Mouse (Mus musculus) G1E (cell line): Measurements from ENCODE around the gene Vdr. TPM values are rescaled to one million over a fixed set of nuclear protein-coding genes. Genes with fewer than 3 reads are reported as not detected.

Source experiments
- ATAC-seq: 2 replicates; pipeline ENCODE4 v1.8.0; 2016; ENCODE audit warnings: mild to moderate bottlenecking; ENCODE audit not compliant: insufficient number of reproducible peaks, poor library complexity, low FRiP score, severe bottlenecking; ENCODE audit errors: extremely low read depth
- DNase-seq: peaks from one replicate; pipeline ENCODE4 v3.0.0; 2012; ENCODE audit warnings: low spot score
- H3K27me3 ChIP-seq: 2 replicates; pipeline ENCODE4 v1.6.1; 2012; ENCODE audit warnings: mild to moderate bottlenecking, low read length, inconsistent platforms; ENCODE audit not compliant: insufficient read depth
- H3K36me3 ChIP-seq: replicated peaks from 2 replicates; pipeline ENCODE3; 2012; ENCODE audit warnings: mild to moderate bottlenecking, inconsistent platforms
- H3K4me1 ChIP-seq: 2 replicates; pipeline ENCODE4 v1.6.1; 2012; ENCODE audit warnings: low read depth, low read length, inconsistent platforms, mixed read lengths; ENCODE audit not compliant: insufficient read depth
- H3K4me3 ChIP-seq: 2 replicates; pipeline ENCODE4 v1.5.1; 2012; ENCODE audit warnings: low read depth, mild to moderate bottlenecking, inconsistent platforms, low read length, moderate library complexity, mixed read lengths
- H3K9me3 ChIP-seq: replicated peaks from 2 replicates; pipeline ENCODE4 v1.6.1; 2012; ENCODE audit warnings: inconsistent platforms
- CTCF ChIP-seq: IDR thresholded peaks from 2 replicates; pipeline ENCODE4 v1.5.1; 2012; ENCODE audit warnings: low read depth, low read length, inconsistent platforms, mixed read lengths
- GATA1 ChIP-seq: IDR thresholded peaks from 2 replicates; pipeline ENCODE4 v1.6.1; 2012; ENCODE audit warnings: borderline replicate concordance, low read length, inconsistent platforms, mixed read lengths
- GATA2 ChIP-seq: IDR thresholded peaks from 2 replicates; pipeline ENCODE4 v1.6.1; 2012; ENCODE audit warnings: low read depth, low read length, inconsistent platforms, borderline replicate concordance
- POLR2AphosphoS5 ChIP-seq: IDR thresholded peaks from 2 replicates; pipeline ENCODE4 v1.6.1; 2012; ENCODE audit warnings: low read depth, low read length, inconsistent platforms; ENCODE audit not compliant: insufficient replicate concordance
- TAL1 ChIP-seq: conservative IDR thresholded peaks from 2 replicates; pipeline ENCODE4 v1.6.1; 2012; ENCODE audit warnings: low read depth, low read length, inconsistent platforms, mixed read lengths
- polyA plus RNA-seq: library from polyadenylated mRNA; stranded (reverse); fragments of >175 nt; gene quantifications from 2 replicates; pipeline ENCODE4 v1.2.3, GENCODE M21; 2012
- total RNA-seq, 2 experiments: library from RNA; stranded (forward) in 1 of 2; stranded (reverse) in 1 of 2; fragments of 200-1000 nt in 1 of 2; fragments of >200 nt in 1 of 2; fragmentation: Nextera tagmentation in 1 of 2; gene quantifications; 2 replicates each; pipeline ENCODE4 v1.2.3; 2014 to 2017

The Vdr gene
- total and polyA plus RNA-seq, 3 experiments, result 0.09 to 0.45 (median 0.33) TPM

DNA sequence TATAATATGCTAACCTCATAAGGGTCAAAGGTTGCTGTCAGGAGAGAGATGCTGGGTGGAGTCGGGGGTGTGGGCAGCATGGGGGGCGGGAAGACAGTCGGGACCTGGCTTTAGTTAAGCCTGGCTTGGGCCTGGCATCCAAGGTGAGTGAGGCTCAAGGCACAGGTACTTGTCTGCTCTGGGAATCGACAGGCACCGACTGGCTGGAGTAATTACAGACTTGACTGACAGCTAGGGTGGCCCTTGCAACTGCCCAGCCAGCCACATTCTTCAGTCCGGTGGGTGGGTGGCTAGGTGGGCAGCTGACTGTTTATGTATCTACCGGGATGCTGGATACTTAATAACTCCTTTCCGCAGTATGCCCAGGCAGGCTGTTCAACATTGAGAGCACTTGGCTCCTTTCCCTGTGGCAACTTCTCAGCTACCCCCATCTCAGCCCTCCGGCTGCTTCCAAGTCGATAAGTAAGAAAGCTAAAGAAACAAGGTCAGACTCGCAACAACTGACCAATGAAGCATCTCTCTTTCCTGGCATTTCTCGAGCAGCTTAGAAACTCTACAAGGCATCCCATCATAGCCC lies 10.0 kb downstream of the Vdr start:
- TF ChIP-seq GATA1 (no peak), POLR2AphosphoS5 (no peak)
- H3K4me3 ChIP-seq, result no peak overlapping the region
- H3K9me3 ChIP-seq, result no peaks in the 10 kb centered on the region
- H3K4me1 ChIP-seq, result 0 out of 2 replicates have a peak, but pooled peaks cover 2% of the 10 kb centered on the region
- no peaks in the 10 kb centered on the region for H3K36me3 ChIP-seq
- DNase-seq (no peak), ATAC-seq (no peak)
- H3K27me3 ChIP-seq, result peaks cover 45% of the 10 kb centered on the region

DNA sequence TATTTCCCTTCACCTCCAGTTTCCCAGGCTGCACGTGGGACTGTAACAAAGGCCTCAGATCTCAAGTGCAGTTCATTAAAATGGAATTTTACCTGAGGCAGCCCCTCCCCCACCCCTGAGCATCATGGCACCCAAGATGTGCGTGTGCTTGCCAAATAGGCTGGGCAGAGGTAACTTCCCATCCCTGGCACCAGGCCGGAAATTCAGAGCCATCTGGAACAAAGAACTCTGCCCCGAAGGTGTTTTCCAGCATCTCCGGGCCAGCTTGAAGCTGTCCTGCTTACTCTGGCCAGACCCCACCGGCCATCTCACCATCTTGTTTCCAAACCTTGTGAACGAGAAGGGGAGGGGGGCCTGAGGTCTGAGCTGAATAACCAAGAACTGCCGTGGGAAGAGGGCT lies 10.7 kb downstream of the Vdr start:
- H3K4me3 ChIP-seq, result no peak overlapping the region
- 0 out of 2 replicates have a peak, but pooled peaks cover 2% of the 10 kb centered on the region for H3K4me1 ChIP-seq
- H3K36me3 ChIP-seq, result no peaks in the 10 kb centered on the region
- TF ChIP-seq GATA1 (no peak), POLR2AphosphoS5 (no peak), GATA2 (no peak), TAL1 (no peak)
- ATAC-seq (no peak), DNase-seq (no peak)
- peaks cover 41% of the 10 kb centered on the region for H3K27me3 ChIP-seq
- H3K9me3 ChIP-seq, result no peaks in the 10 kb centered on the region

DNA sequence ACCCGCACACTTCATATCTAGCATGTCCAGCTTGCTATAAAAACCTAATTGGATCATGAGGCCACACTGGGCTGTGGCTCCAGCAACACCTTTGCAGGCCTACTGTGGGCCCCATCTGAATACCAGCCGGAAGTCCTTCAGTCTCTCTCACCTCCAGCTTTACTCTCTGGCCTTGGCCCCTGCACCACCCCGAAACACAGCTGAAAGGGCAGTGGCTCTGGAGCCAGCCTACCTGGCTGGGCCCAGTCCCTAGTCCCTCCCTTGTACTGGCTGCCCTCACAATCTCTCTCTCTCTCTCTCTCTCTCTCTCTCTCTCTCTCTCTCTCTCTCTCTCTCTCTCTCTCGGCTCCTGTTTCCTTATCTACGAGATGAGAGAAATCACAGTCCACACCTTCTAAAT lies 11.6 kb downstream of the Vdr start:
- TF ChIP-seq TAL1, result no peak
- TF ChIP-seq GATA2, result no peak
- no peak for TF ChIP-seq GATA1
- TF ChIP-seq CTCF, result no peak
- no peak for TF ChIP-seq POLR2AphosphoS5
- 0 out of 2 replicates have a peak, but pooled peaks cover 2% of the 10 kb centered on the region for H3K4me1 ChIP-seq
- ATAC-seq (no peak), DNase-seq (no peak)
- H3K4me3 ChIP-seq, result no peak overlapping the region
- no peaks in the 10 kb centered on the region for H3K36me3 ChIP-seq
- H3K9me3 ChIP-seq, result no peaks in the 10 kb centered on the region
- H3K27me3 ChIP-seq, result peaks cover 33% of the 10 kb centered on the region

DNA sequence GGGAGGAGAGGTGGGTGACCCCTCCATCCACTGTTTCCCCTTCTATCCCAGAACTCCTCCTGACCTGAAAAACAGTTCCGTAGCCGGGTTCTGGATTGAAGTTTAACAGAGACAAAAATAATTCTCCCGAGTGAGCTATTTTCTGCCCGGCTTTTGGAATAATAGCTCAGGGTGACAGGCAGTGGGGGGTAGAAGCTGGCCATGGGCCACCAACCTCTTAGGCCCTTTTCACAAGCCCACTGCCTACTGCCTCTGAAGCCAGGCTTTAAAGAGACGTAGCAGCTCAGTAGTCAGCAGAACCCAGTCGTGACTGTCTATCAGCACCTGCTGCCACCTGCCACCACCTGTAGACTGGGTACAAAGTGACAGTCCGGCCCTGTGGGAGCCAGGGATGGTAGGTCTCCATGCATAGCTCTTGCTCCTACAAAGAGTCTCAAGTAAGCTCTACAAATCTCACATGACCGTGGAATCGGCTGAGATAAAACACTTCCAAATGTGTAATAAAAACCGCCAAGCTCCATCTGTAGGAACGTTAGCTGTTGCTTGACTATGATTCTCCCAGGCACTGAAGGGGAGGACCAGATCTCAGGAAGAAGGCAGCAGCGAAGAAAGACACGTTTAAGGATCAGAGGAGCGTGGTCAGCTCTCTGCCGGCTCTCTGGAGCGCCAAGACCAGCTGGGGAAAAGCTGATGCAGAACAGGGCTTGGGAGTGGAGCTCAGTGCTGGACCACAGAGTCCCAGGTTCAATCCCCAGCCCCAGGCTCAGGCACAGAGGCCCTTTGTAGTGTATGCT lies 13.4 kb downstream of the Vdr start:
- H3K27me3 ChIP-seq, result peaks cover 33% of the 10 kb centered on the region
- no peak overlapping the region for H3K4me3 ChIP-seq
- no peaks in the 10 kb centered on the region for H3K9me3 ChIP-seq
- ATAC-seq (no peak), DNase-seq (no peak)
- TF ChIP-seq GATA2 (no peak), GATA1 (no peak), TAL1 (no peak), CTCF (no peak)
- H3K36me3 ChIP-seq, result no peaks in the 10 kb centered on the region
- H3K4me1 ChIP-seq, result peaks cover 10% of the 10 kb centered on the region

DNA sequence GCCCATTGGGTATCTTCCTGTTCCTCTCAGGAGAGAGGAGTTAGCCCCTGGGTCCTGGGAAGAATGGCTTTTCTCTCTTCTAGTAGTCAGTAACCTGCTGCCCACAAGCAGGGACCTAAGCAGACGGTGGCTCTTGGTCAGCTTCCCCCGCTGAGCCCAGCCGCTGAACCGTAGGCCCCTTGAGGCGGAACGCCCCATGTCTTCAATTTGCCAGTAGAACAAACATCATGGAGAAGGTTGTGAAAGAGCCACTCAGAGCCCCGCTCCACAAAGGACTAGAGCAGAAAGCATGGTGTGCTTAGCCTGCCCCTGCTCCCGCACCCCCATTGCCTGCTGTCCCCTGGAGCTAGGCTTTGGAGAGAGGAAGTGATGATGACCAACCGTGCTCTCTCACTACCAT lies 14.1 kb downstream of the Vdr start:
- Histone ChIP-seq H3K27me3 (peaks cover 31% of the 10 kb centered on the region), H3K9me3 (no peaks in the 10 kb centered on the region), H3K36me3 (no peaks in the 10 kb centered on the region), H3K4me3 (no peak overlapping the region), H3K4me1 (peaks cover 12% of the 10 kb centered on the region)
- no peak for DNase-seq
- no peak for ATAC-seq
- TF ChIP-seq POLR2AphosphoS5 (no peak), CTCF (no peak), GATA2 (no peak), GATA1 (no peak), TAL1 (no peak)

DNA sequence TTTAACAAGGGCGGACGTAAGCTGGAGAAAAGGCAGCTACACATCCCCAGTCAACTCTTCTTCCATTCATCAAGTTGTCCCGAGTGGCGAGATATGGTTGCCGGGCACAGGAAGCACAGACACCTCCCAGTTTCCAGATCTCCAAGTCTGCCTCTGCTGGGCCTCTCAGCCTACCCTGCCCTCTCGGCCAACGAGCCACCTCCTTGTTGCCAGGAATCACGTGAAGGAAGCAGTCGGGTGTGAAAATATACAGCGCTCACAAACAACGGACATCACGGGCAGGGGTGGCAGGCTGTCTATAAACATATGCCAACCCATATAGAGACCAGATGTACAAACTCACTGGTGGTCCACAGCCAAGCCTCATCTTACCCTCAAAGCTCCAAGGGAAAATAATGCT lies 14.6 kb downstream of the Vdr start:
- Histone ChIP-seq H3K9me3 (no peaks in the 10 kb centered on the region), H3K27me3 (peaks cover 31% of the 10 kb centered on the region), H3K4me1 (peaks cover 12% of the 10 kb centered on the region), H3K36me3 (no peaks in the 10 kb centered on the region), H3K4me3 (no peak overlapping the region)
- DNase-seq (no peak), ATAC-seq (no peak)
- no peak for TF ChIP-seq GATA1

DNA sequence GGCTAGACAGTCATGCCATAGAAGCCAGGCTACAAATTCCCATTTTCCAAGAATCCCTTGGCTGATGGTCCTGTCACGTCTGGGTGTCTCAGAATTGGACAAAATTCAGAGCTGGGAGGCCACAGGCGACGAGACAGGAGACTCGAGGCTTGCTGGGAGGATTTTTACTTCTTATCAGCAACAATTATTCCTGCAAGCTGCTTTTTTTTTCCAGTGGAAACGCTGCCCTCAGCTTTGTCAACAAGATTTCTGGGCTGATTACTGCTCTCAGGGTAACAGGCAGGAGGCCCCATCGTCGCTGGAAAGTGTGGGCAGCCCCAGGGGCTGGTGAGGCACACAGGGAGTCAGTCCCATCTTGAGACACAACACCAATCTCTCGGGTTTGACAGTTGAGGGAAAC lies 17.9 kb downstream of the Vdr start:
- H3K27me3 ChIP-seq, result peaks cover 42% of the 10 kb centered on the region
- no peak for DNase-seq

More for the DNA sequence above, 17.9 kb downstream of the Vdr start:
- Histone ChIP-seq H3K36me3 (no peaks in the 10 kb centered on the region), H3K4me3 (no peak overlapping the region), H3K4me1 (peaks cover 12% of the 10 kb centered on the region), H3K9me3 (no peaks in the 10 kb centered on the region)
- peak; percentile 46 for ATAC-seq
- no peak for TF ChIP-seq GATA1
- TF ChIP-seq GATA2, result no peak
- no peak for TF ChIP-seq TAL1
- TF ChIP-seq CTCF, result no peak
- TF ChIP-seq POLR2AphosphoS5, result no peak
